Mouse (Mus musculus) brain, embryonic 18.5 days (tissue): Measurements from ENCODE around the gene Zfp445.
A peak's percentile ranks its signal among the peaks of the same experiment; 100 is the strongest.
"Not testable (repeated sequence)": the region's sequence is repeated elsewhere in the genome, so short reads cannot be mapped to it uniquely, and the experiment has no call there.

Source experiments
- DNase-seq: peaks from one replicate; pipeline ENCODE4 v3.0.0-alpha.2; 2012; ENCODE audit warnings: low read depth, low spot score

Zfp445 gene

GRCm38 (mm10) chr9:122865697-122866166 is at the start of gene Zfp445:
Gene Zfp445, minus strand, starts transcription at chr9:122866006.
- peak; percentile 69 for DNase-seq

GRCm38 (mm10) chr9:122902717-122903535 is 37.1 kb upstream of the Zfp445 start:
- peak; percentile 63 for DNase-seq

GRCm38 (mm10) chr9:122901047-122901446 is 35.2 kb upstream of the Zfp445 start:
- DNase-seq = no peak

- peak; percentile 43 for DNase-seq
Measured at GRCm38 (mm10) chr9:122886372-122887179, 20.8 kb upstream of the Zfp445 start.

GRCm38 (mm10) chr9:122885385-122885784 is 19.6 kb upstream of the Zfp445 start, which contains the start of gene Zkscan7:
Gene Zkscan7, plus strand, starts transcription at chr9:122885685.
- no peak for DNase-seq

- DNase-seq = no peak
Measured at GRCm38 (mm10) chr9:122875145-122875544, 9.3 kb upstream of the Zfp445 start.

GRCm38 (mm10) chr9:122874653-122875052 is 8.8 kb upstream of the Zfp445 start:
- no peak for DNase-seq

- DNase-seq = no peak
Measured at GRCm38 (mm10) chr9:122872595-122872994, 6.8 kb upstream of the Zfp445 start.

GRCm38 (mm10) chr9:122866192-122866591 is 386 bp upstream of the Zfp445 start:
- DNase-seq = no peak

- no peak for DNase-seq
Measured at GRCm38 (mm10) chr9:122864848-122865247, 958 bp downstream of the Zfp445 start.

GRCm38 (mm10) chr9:122863731-122864130 is 2.1 kb downstream of the Zfp445 start:
- no peak for DNase-seq

GRCm38 (mm10) chr9:122860752-122861151 is 5.1 kb downstream of the Zfp445 start:
- DNase-seq = no peak

GRCm38 (mm10) chr9:122856716-122857115 is 9.1 kb downstream of the Zfp445 start:
- DNase-seq = no peak

GRCm38 (mm10) chr9:122855617-122856016 is 10.2 kb downstream of the Zfp445 start:
- no peak for DNase-seq

GRCm38 (mm10) chr9:122855141-122855540 is 10.7 kb downstream of the Zfp445 start:
- not testable (repeated sequence) for DNase-seq

GRCm38 (mm10) chr9:122854526-122854925 is 11.3 kb downstream of the Zfp445 start:
- DNase-seq = no peak

- DNase-seq = not testable (repeated sequence)
Measured at GRCm38 (mm10) chr9:122847811-122848311, 17.9 kb downstream of the Zfp445 start.

GRCm38 (mm10) chr9:122846156-122846555 is 19.6 kb downstream of the Zfp445 start:
- DNase-seq = peak; percentile 18

GRCm38 (mm10) chr9:122845621-122846020 is 20.2 kb downstream of the Zfp445 start:
- DNase-seq = no peak

GRCm38 (mm10) chr9:122843760-122844159 is 22.0 kb downstream of the Zfp445 start, which contains the start of gene Gm35549:
Gene Gm35549, minus strand, starts transcription at chr9:122844035.
- no peak for DNase-seq

GRCm38 (mm10) chr9:122837680-122838079 is 28.1 kb downstream of the Zfp445 start:
- no peak for DNase-seq

GRCm38 (mm10) chr9:122837216-122837615 is 28.6 kb downstream of the Zfp445 start:
- no peak for DNase-seq
